Mouse (Mus musculus): ENCODE results near the gene Pld6. TPM values are rescaled to one million over a fixed set of nuclear protein-coding genes. Genes with fewer than 3 reads are reported as not detected.

The Pld6 gene
- polyA plus RNA-seq, 1 experiment from 2014 or later: 0.60 TPM

DNA sequence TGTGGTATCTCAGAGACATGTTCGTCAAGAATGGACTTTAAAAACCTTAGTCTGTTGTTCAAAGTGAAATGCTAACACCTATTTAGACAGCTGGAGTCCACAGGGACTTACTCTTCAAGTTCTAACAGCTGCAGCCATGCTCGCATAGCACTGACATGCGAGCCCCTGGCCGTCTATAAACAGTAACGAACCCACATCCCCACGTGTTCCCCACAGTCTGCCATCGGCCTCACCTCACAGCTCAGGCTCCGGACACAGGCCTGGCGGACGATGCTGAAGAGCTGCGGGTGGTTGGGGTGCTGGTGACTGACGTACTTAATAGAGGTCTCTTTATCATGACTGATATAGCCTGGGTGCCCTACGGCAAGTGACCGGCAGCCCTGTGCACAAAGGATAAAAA lies 16.1 kb upstream of the Pld6 start:
- Histone ChIP-seq H3K4me3 (ENCODE audit: low read depth, low read length) (no peak overlapping the region), H3K9me3 (ENCODE audit: control insufficient read depth, low read length) (no peaks in the 10 kb centered on the region; the same call in 1 of the 2 replicates), H3K4me2 (ENCODE audit: low read depth) (no peak overlapping the region), H3K36me3 (ENCODE audit: control insufficient read depth, insufficient read depth, low read length) (peaks cover 33% of the 10 kb centered on the region), H3K4me1 (ENCODE audit: control insufficient read depth, insufficient read depth, low read length) (peaks cover 2% of the 10 kb centered on the region; the same call in 1 of the 2 replicates), H3K27me3 (ENCODE audit: control insufficient read depth, insufficient read depth, low read length) (no peaks in the 10 kb centered on the region), H3K27ac (ENCODE audit: low read depth, low read length) (no peak overlapping the region), H3K9ac (ENCODE audit: low read length) (no peak overlapping the region)
- DNase-seq (ENCODE audit: low spot score) (no peak), ATAC-seq (ENCODE audit: insufficient read depth, low FRiP score, low TSS enrichment) (no peak)
- WGBS: 86% methylated on average over 14 of the region's 14 CpGs

- no peaks in the 10 kb centered on the region for H3K27me3 ChIP-seq (ENCODE audit: control insufficient read depth, insufficient read depth, low read length)
- H3K4me3 ChIP-seq (ENCODE audit: low read depth, low read length): no peak overlapping the region
- H3K27ac ChIP-seq (ENCODE audit: low read depth, low read length): no peak overlapping the region
- no peaks in the 10 kb centered on the region for H3K4me1 ChIP-seq (ENCODE audit: control insufficient read depth, insufficient read depth, low read length)
- H3K9me3 ChIP-seq (ENCODE audit: control insufficient read depth, low read length): no peaks in the 10 kb centered on the region; the same call in 1 of the 2 replicates
- H3K9ac ChIP-seq (ENCODE audit: low read length): no peak overlapping the region
- ATAC-seq (ENCODE audit: insufficient read depth, low FRiP score, low TSS enrichment) (no peak), DNase-seq (ENCODE audit: low spot score) (no peak)
- H3K36me3 ChIP-seq (ENCODE audit: control insufficient read depth, insufficient read depth, low read length): peaks cover 40% of the 10 kb centered on the region
- WGBS: 93% methylated on average over 8 of the region's 8 CpGs
- no peak overlapping the region for H3K4me2 ChIP-seq (ENCODE audit: low read depth)
Measured at GRCm38 (mm10) chr11:59801881-59802280, 14.4 kb upstream of the Pld6 start.

DNA sequence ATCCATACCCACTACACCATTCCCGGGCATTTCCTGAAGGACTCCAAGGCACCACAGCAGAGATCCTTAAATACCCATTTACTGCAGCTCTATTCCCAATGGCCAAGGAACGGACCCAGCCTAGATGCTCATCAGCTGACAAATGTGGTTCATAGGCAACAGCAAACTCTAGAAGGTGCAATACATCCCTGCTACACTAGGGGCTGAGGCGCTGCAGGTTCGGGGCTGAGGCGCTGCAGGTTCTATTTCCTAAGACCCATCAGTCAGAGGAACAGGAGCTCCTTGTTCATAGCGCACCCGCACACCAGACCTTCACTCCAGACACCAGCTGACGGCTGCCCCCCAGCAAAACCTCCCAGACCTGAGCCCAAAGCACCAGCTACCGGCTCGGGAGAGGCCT lies 13.0 kb upstream of the Pld6 start:
- ATAC-seq (ENCODE audit: insufficient read depth, low FRiP score, low TSS enrichment): no peak
- peaks cover 40% of the 10 kb centered on the region for H3K36me3 ChIP-seq (ENCODE audit: control insufficient read depth, insufficient read depth, low read length)

DNA sequence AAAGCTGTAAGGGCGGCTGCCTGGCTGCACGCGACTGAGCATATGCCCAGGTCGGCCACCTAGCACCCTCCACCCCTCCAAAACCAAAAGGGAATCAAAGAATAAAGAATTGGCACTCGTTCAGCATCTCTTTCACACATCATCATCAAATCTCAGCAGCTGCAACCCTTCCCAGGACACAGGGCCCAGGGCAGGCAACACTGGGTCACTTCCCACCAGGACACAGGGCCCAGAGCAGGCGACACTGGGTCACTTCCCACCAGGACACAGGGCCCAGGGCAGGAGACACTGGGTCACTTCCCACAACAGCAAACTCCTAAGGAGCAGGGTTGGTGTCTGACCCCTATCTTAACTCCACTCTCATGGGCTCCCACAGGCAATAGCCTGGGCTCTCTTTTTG lies 5.9 kb upstream of the Pld6 start:
- H3K4me2 ChIP-seq (ENCODE audit: low read depth): no peak overlapping the region
- DNase-seq (ENCODE audit: low spot score) (no peak), ATAC-seq (ENCODE audit: insufficient read depth, low FRiP score, low TSS enrichment) (no peak)
- no peaks in the 10 kb centered on the region for H3K9me3 ChIP-seq (ENCODE audit: control insufficient read depth, low read length)
- H3K9ac ChIP-seq (ENCODE audit: low read length): no peak overlapping the region
- H3K4me3 ChIP-seq (ENCODE audit: low read depth, low read length): no peak overlapping the region
- H3K4me1 ChIP-seq (ENCODE audit: control insufficient read depth, insufficient read depth, low read length): no peaks in the 10 kb centered on the region
- no peaks in the 10 kb centered on the region for H3K27me3 ChIP-seq (ENCODE audit: control insufficient read depth, insufficient read depth, low read length)
- 93% methylated on average over 6 of the region's 6 CpGs for WGBS
- H3K36me3 ChIP-seq (ENCODE audit: control insufficient read depth, insufficient read depth, low read length): peaks cover 25% of the 10 kb centered on the region
- no peak overlapping the region for H3K27ac ChIP-seq (ENCODE audit: low read depth, low read length)

More for the DNA sequence above, 13.0 kb upstream of the Pld6 start:
- Histone ChIP-seq H3K27me3 (ENCODE audit: control insufficient read depth, insufficient read depth, low read length) (no peaks in the 10 kb centered on the region), H3K4me3 (ENCODE audit: low read depth, low read length) (no peak overlapping the region), H3K4me1 (ENCODE audit: control insufficient read depth, insufficient read depth, low read length) (no peaks in the 10 kb centered on the region), H3K4me2 (ENCODE audit: low read depth) (no peak overlapping the region), H3K9me3 (ENCODE audit: control insufficient read depth, low read length) (no peaks in the 10 kb centered on the region; the same call in 1 of the 2 replicates), H3K9ac (ENCODE audit: low read length) (no peak overlapping the region), H3K27ac (ENCODE audit: low read depth, low read length) (no peak overlapping the region)
- no peak for DNase-seq (ENCODE audit: low spot score)
- 92% methylated on average over 10 of the region's 10 CpGs for WGBS

GRCm38 (mm10) chr11:59789311-59789710 lies 1.9 kb upstream of the Pld6 start:
- Histone ChIP-seq H3K4me2 (ENCODE audit: low read depth) (no peak overlapping the region), H3K4me3 (ENCODE audit: low read depth, low read length) (no peak overlapping the region), H3K36me3 (ENCODE audit: control insufficient read depth, insufficient read depth, low read length) (peaks cover 14% of the 10 kb centered on the region), H3K27ac (ENCODE audit: low read depth, low read length) (no peak overlapping the region), H3K27me3 (ENCODE audit: control insufficient read depth, insufficient read depth, low read length) (0 out of 2 replicates have a peak, but pooled peaks cover 2% of the 10 kb centered on the region), H3K9ac (ENCODE audit: low read length) (no peak overlapping the region), H3K4me1 (ENCODE audit: control insufficient read depth, insufficient read depth, low read length) (no peaks in the 10 kb centered on the region), H3K9me3 (ENCODE audit: control insufficient read depth, low read length) (no peaks in the 10 kb centered on the region)
- no peak for DNase-seq (ENCODE audit: low spot score)
- no peak for ATAC-seq (ENCODE audit: insufficient read depth, low FRiP score, low TSS enrichment)
- 86% methylated on average over 1 of the region's 1 CpGs for WGBS

DNA sequence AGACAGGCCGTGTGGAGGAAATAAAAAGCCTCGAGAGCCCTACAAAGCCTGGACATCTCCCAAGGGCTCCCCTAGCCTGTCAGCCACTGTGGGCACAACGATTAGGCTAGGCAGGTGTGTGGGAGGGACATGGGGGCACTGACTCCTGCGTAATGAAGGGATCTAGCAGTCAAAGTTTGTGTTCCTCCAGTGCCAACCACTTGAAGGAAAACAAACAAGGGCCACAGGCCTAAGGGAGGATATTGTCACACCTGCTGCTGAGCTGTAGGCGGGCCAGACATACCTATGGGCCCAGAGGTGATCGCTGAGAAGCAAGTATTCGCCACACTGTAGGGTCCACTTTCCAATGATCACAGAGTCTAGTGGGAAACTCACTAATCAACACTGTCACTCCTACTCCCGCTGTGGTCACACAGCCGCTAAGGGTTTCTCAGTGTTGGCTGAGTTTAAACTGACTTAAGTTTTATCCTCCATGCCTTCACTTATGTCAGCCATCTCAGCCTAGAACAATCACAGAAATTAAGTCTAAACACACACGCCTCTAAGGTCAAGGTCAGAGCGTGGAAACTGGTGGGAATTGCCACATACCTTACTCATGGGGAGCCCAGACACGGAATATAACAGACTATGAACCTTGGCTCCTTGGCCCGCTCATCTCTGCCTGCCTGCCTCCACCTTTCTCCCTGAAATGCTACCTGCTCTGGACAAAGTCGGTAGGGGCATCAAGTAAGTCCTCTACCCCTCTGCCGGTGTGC lies 824 bp downstream of the Pld6 start:
- ATAC-seq (ENCODE audit: insufficient read depth, low FRiP score, low TSS enrichment): no peak; the same call in 1 of the 2 replicates
- WGBS: 59% methylated on average over 15 of the region's 15 CpGs
- H3K9me3 ChIP-seq (ENCODE audit: control insufficient read depth, low read length): no peaks in the 10 kb centered on the region
- H3K4me3 ChIP-seq (ENCODE audit: low read depth, low read length): peak overlapping the region; percentile 21; the same call in 1 of the 2 replicates
- H3K4me1 ChIP-seq (ENCODE audit: control insufficient read depth, insufficient read depth, low read length): no peaks in the 10 kb centered on the region
- H3K9ac ChIP-seq (ENCODE audit: low read length): peak overlapping the region; percentile 37; the same call in 1 of the 2 replicates
- DNase-seq (ENCODE audit: low spot score): no peak
- H3K4me2 ChIP-seq (ENCODE audit: low read depth): peak overlapping the region; percentile 61
- 0 out of 2 replicates have a peak, but pooled peaks cover 2% of the 10 kb centered on the region for H3K27me3 ChIP-seq (ENCODE audit: control insufficient read depth, insufficient read depth, low read length)
- H3K27ac ChIP-seq (ENCODE audit: low read depth, low read length): no peak overlapping the region
- H3K36me3 ChIP-seq (ENCODE audit: control insufficient read depth, insufficient read depth, low read length): no peaks in the 10 kb centered on the region

- Histone ChIP-seq H3K27ac (ENCODE audit: low read depth, low read length) (no peak overlapping the region), H3K36me3 (ENCODE audit: control insufficient read depth, insufficient read depth, low read length) (no peaks in the 10 kb centered on the region), H3K9ac (ENCODE audit: low read length) (no peak overlapping the region), H3K4me3 (ENCODE audit: low read depth, low read length) (no peak overlapping the region), H3K4me1 (ENCODE audit: control insufficient read depth, insufficient read depth, low read length) (no peaks in the 10 kb centered on the region), H3K9me3 (ENCODE audit: control insufficient read depth, low read length) (no peaks in the 10 kb centered on the region), H3K4me2 (ENCODE audit: low read depth) (no peak overlapping the region), H3K27me3 (ENCODE audit: control insufficient read depth, insufficient read depth, low read length) (0 out of 2 replicates have a peak, but pooled peaks cover 2% of the 10 kb centered on the region)
- ATAC-seq (ENCODE audit: insufficient read depth, low FRiP score, low TSS enrichment): no peak
- 87% methylated on average over 6 of the region's 6 CpGs for WGBS
- no peak for DNase-seq (ENCODE audit: low spot score)
Measured at GRCm38 (mm10) chr11:59783591-59783990, 3.9 kb downstream of the Pld6 start.

DNA sequence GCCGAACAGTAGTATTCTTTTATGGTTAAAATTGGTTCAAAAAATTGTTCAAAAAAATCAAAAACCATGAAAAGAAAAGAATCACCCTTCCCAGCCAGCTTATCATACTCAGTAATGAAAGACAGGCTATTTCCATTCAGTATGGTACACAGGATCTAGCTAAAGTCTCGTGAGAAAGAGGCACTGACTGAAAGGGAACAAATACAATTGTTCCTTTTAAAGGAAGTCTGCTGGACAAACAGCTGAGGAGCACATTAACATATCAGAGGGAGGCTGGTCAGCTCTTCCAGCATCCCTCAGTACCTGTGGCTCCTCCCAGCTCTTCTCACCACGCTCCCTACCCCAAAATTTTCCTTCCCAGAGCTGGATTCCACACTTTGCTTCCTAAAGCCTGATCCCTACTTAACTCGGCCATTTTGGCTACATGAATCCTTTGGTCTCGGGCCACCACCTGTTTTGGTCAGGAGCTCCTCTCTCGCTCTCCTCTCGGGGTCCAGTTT lies 5.3 kb downstream of the Pld6 start:
- Histone ChIP-seq H3K27me3 (ENCODE audit: control insufficient read depth, insufficient read depth, low read length) (no peaks in the 10 kb centered on the region), H3K27ac (ENCODE audit: low read depth, low read length) (no peak overlapping the region), H3K4me2 (ENCODE audit: low read depth) (no peak overlapping the region), H3K36me3 (ENCODE audit: control insufficient read depth, insufficient read depth, low read length) (peaks cover 2% of the 10 kb centered on the region), H3K4me3 (ENCODE audit: low read depth, low read length) (no peak overlapping the region), H3K4me1 (ENCODE audit: control insufficient read depth, insufficient read depth, low read length) (no peaks in the 10 kb centered on the region), H3K9ac (ENCODE audit: low read length) (no peak overlapping the region), H3K9me3 (ENCODE audit: control insufficient read depth, low read length) (no peaks in the 10 kb centered on the region)
- WGBS: 73% methylated on average over 7 of the region's 7 CpGs
- DNase-seq (ENCODE audit: low spot score) (no peak), ATAC-seq (ENCODE audit: insufficient read depth, low FRiP score, low TSS enrichment) (no peak)

DNA sequence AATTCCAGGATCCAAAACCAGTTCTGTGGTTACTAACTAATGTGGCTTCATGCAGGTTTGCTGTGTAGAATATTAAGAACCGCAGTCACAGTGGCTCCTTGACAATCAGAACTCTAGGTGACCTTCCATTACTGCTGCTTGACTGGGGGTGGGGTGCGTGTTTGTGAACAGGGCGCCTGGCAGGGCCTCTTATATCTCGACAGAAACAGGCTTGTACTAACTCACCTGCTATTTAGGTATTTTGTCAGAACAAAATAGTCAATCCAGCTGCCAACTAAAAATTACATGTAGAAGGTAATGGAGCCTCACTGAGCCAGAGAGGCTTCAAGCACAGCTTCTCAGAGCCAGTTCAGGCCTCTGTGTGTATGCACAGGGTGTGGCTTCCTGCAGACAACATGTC lies 7.2 kb downstream of the Pld6 start:
- Histone ChIP-seq H3K27me3 (ENCODE audit: control insufficient read depth, insufficient read depth, low read length) (no peaks in the 10 kb centered on the region), H3K9me3 (ENCODE audit: control insufficient read depth, low read length) (no peaks in the 10 kb centered on the region), H3K4me1 (ENCODE audit: control insufficient read depth, insufficient read depth, low read length) (no peaks in the 10 kb centered on the region), H3K4me2 (ENCODE audit: low read depth) (no peak overlapping the region), H3K36me3 (ENCODE audit: control insufficient read depth, insufficient read depth, low read length) (peaks cover 10% of the 10 kb centered on the region), H3K27ac (ENCODE audit: low read depth, low read length) (no peak overlapping the region), H3K9ac (ENCODE audit: low read length) (no peak overlapping the region), H3K4me3 (ENCODE audit: low read depth, low read length) (no peak overlapping the region)
- WGBS: 89% methylated on average over 4 of the region's 4 CpGs
- ATAC-seq (ENCODE audit: insufficient read depth, low FRiP score, low TSS enrichment): no peak
- no peak for DNase-seq (ENCODE audit: low spot score)
